Mouse (Mus musculus) hematopoietic stem cell, adult 5-6 weeks (primary cell): ENCODE data around the gene Hist1h2bh. TPM values are rescaled to one million over a fixed set of nuclear protein-coding genes. Genes with fewer than 3 reads are reported as not detected.
"Not testable (repeated sequence)": the region's sequence is repeated elsewhere in the genome, so short reads cannot be mapped to it uniquely, and the experiment has no call there.

Experiments used
- ATAC-seq, 2 experiments: fragments of 125-278 bp in 1 of 2; replicated peaks in 1 of 2; 2 replicates each; pipeline ENCODE4 v1.8.0; 2016 to 2017; ENCODE audit warnings: inconsistent platforms in 2 of 2, mild to moderate bottlenecking in 2 of 2, moderate number of reproducible peaks in 2 of 2, low read depth in 1 of 2, moderate TSS enrichment in 1 of 2; ENCODE audit not compliant: low FRiP score in 2 of 2, poor library complexity in 2 of 2, severe bottlenecking in 2 of 2, insufficient read depth in 1 of 2, low TSS enrichment in 1 of 2
- total RNA-seq: library from RNA; stranded (forward); fragments of 172-1452, 232-1000 nt; gene quantifications from 2 replicates; pipeline ENCODE4 v1.2.3, GENCODE M21; 2017

The Hist1h2bh gene
- total RNA-seq, 1 experiment from 2014 or later, result 59.1 TPM

- ATAC-seq, result not testable (repeated sequence)
Observed at GRCm38 (mm10) chr13:23575864-23576313, 32.7 kb upstream of the Hist1h2bh start.

GRCm38 (mm10) chr13:23575271-23575851 lies 32.2 kb upstream of the Hist1h2bh start, which contains the start of gene Hist1h3d:
Gene Hist1h3d (plus strand): TSS chr13:23575763.
- ATAC-seq, result peak; percentile 35 to 47; a peak in 3 of 4 replicates

GRCm38 (mm10) chr13:23574546-23575170 lies 31.5 kb upstream of the Hist1h2bh start:
- ATAC-seq, result not testable (repeated sequence)

- ATAC-seq, result peak; percentile 82 to 83
Observed at GRCm38 (mm10) chr13:23573898-23574524, 30.8 kb upstream of the Hist1h2bh start, which contains the start of the genes Hist1h2bf and Hist1h2ad. Gene Hist1h2bf (minus strand): TSS chr13:23574196. Gene Hist1h2ad (plus strand): TSS chr13:23574381.

- not testable (repeated sequence) for ATAC-seq
Observed at GRCm38 (mm10) chr13:23573034-23573897, 30.1 kb upstream of the Hist1h2bh start.

- no peak for ATAC-seq
Observed at GRCm38 (mm10) chr13:23572218-23573033, 29.2 kb upstream of the Hist1h2bh start.

- ATAC-seq, result peak; percentile 3 to 6; a peak in 1 of 4 replicates
Observed at GRCm38 (mm10) chr13:23571504-23572217, 28.5 kb upstream of the Hist1h2bh start.

- ATAC-seq, result peak; percentile 85 to 87
Observed at GRCm38 (mm10) chr13:23571022-23571503, 27.9 kb upstream of the Hist1h2bh start, which contains the start of the genes Hist1h2ae and Hist1h2bg. Gene Hist1h2ae (minus strand): TSS chr13:23571220. Gene Hist1h2bg (plus strand): TSS chr13:23571396.

- not testable (repeated sequence) for ATAC-seq
Observed at GRCm38 (mm10) chr13:23570261-23571021, 27.2 kb upstream of the Hist1h2bh start.

- ATAC-seq, result no peak
Observed at GRCm38 (mm10) chr13:23564482-23564881, 21.3 kb upstream of the Hist1h2bh start.

- peak; percentile 50 to 58; a peak in 3 of 4 replicates for ATAC-seq
Observed at GRCm38 (mm10) chr13:23562699-23563462, 19.7 kb upstream of the Hist1h2bh start.

GRCm38 (mm10) chr13:23561883-23562659 lies 18.9 kb upstream of the Hist1h2bh start, which contains the start of gene Hist1h3e:
Gene Hist1h3e (minus strand): TSS chr13:23562369.
- peak; percentile 89 to 94 for ATAC-seq

GRCm38 (mm10) chr13:23561531-23561882 lies 18.3 kb upstream of the Hist1h2bh start:
- ATAC-seq, result peak in 1 of 2 experiments; percentile 38; a peak in 3 of 4 replicates

- not testable (repeated sequence) for ATAC-seq
Observed at GRCm38 (mm10) chr13:23560699-23561098, 17.5 kb upstream of the Hist1h2bh start.
